Mouse (Mus musculus) megakaryocyte, embryonic 14.5 days (primary cell): ENCODE results near the gene Col23a1.

Experiments
- FLI1 ChIP-seq: IDR thresholded peaks from 2 replicates; pipeline ENCODE4 v1.6.1; 2012; ENCODE audit warnings: low read length, inconsistent platforms, mixed read lengths
- GATA1 ChIP-seq: IDR thresholded peaks from 3 replicates; pipeline ENCODE4 v1.6.1; 2012; ENCODE audit warnings: mixed read lengths, low read length, inconsistent platforms, borderline replicate concordance

DNA sequence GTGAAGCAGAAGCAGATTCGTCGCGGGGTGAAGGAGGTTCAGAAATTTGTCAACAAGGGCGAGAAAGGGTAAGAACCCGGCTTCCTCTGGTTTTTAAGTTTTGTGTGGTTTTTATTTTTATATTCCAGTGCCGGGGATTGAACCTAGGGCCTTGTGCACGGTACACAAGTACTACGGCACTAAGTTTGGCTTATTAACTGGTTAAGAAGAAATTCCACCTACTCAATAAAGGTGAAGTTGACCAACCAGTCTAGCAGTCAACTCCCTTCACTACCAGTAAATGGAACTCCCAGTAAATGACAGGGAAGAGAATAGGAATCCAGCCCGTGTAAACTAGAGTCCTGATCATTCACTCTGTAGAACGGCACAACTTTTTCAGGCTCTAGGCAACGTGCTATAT lies 330.4 kb downstream of the Col23a1 start:
- TF ChIP-seq GATA1 = no peak
- no peak for TF ChIP-seq FLI1
